Comparison of ENCODE assay signal across 27 mouse cellular contexts in genomic region chr7:44551731-44552130, GRCm38 (mm10). TPM values are rescaled to one million over a fixed set of nuclear protein-coding genes. Genes with fewer than 3 reads are reported as not detected.
A peak's percentile ranks its signal among the peaks of the same experiment; 100 is the strongest.
DNase-seq lines count a peak whose midpoint lies in the region; ATAC-seq and TF ChIP-seq lines count a peak whose summit lies in the region.
"Had no signal": no experiment of that assay in that cellular context is flagged by ENCODE, and none has a peak within 500 bp of the region (broad histone marks: within the 10 kb centered on the region; RNA-seq: fewer than 3 reads in every experiment).

No protein-coding gene starts in this region.

- no peak overlapping the region for H3K4me2 ChIP-seq in forebrain, embryonic 12.5 days
- no peak overlapping the region for H3K4me2 ChIP-seq in midbrain, embryonic 16.5 days (ENCODE audit: low read length)

- H3K36me3 ChIP-seq in forebrain, embryonic 10.5 days (replicated peaks): peaks cover 38% of the 10 kb centered on the region
- H3K36me3 ChIP-seq in forebrain, embryonic 12.5 days (replicated peaks): peaks cover 29% of the 10 kb centered on the region
- H3K36me3 ChIP-seq in midbrain, embryonic 10.5 days: peaks cover 38% of the 10 kb centered on the region
- peaks cover 4% of the 10 kb centered on the region; the same call in 1 of the 2 replicates for H3K36me3 ChIP-seq in midbrain, embryonic 16.5 days (ENCODE audit: control insufficient read depth, insufficient read depth, low read length)

- no peak for ATAC-seq in forebrain, embryonic 12.5 days (ENCODE audit: low FRiP score)
- ATAC-seq in midbrain, embryonic 16.5 days: no peak
- ATAC-seq: forebrain, embryonic 16.5 days; lung, postnatal 0 days; midbrain, embryonic 13.5 days; Patski had no signal

- no peaks in the 10 kb centered on the region for H3K27me3 ChIP-seq in forebrain, embryonic 10.5 days (ENCODE audit: poor library complexity, severe bottlenecking)
- peaks cover 4% of the 10 kb centered on the region; the same call in 1 of the 2 replicates for H3K27me3 ChIP-seq in forebrain, embryonic 12.5 days
- no peaks in the 10 kb centered on the region for H3K27me3 ChIP-seq in midbrain, embryonic 10.5 days (ENCODE audit: low read depth, poor library complexity, severe bottlenecking)
- H3K27me3 ChIP-seq in midbrain, embryonic 16.5 days (ENCODE audit: control insufficient read depth, insufficient read depth, low read depth, low read length): no peaks in the 10 kb centered on the region
- H3K27me3 ChIP-seq: limb, embryonic 13.5 days; Patski had no signal

- peaks cover under 1% of the 10 kb centered on the region; the same call in 1 of the 2 replicates for H3K9me3 ChIP-seq in forebrain, embryonic 10.5 days
- H3K9me3 ChIP-seq in forebrain, embryonic 12.5 days: no peaks in the 10 kb centered on the region
- H3K9me3 ChIP-seq in midbrain, embryonic 10.5 days (replicated peaks): peaks cover under 1% of the 10 kb centered on the region; the same call in 1 of the 2 replicates
- no peaks in the 10 kb centered on the region for H3K9me3 ChIP-seq in midbrain, embryonic 16.5 days (replicated peaks; ENCODE audit: control insufficient read depth, low read length, poor library complexity, severe bottlenecking)
- H3K9me3 ChIP-seq: heart, embryonic 12.5 days; hindbrain, embryonic 13.5 days; limb, embryonic 13.5 days; midbrain, embryonic 13.5 days had no signal

- no peak for TF ChIP-seq POLR2A in lung, adult 2 months (IDR thresholded peaks at IDR 0.05; ENCODE audit: borderline replicate concordance, extremely low read depth, low read depth, low read length)

- no peak overlapping the region for H3K9ac ChIP-seq in forebrain, embryonic 12.5 days
- H3K9ac ChIP-seq in midbrain, embryonic 16.5 days (ENCODE audit: low read depth, low read length): no peak overlapping the region
- H3K9ac ChIP-seq: heart, embryonic 12.5 days; hindbrain, embryonic 13.5 days; limb, embryonic 13.5 days; liver, embryonic 14.5 days had no signal

- no peak overlapping the region for H3K27ac ChIP-seq in forebrain, embryonic 10.5 days
- no peak overlapping the region for H3K27ac ChIP-seq in forebrain, embryonic 12.5 days
- no peak overlapping the region for H3K27ac ChIP-seq in midbrain, embryonic 10.5 days (replicated peaks)
- no peak overlapping the region for H3K27ac ChIP-seq in midbrain, embryonic 16.5 days (ENCODE audit: low read length)
- H3K27ac ChIP-seq: hindbrain, embryonic 13.5 days; limb, embryonic 13.5 days; liver, embryonic 14.5 days; midbrain, embryonic 13.5 days had no signal

- TF ChIP-seq CTCF in lung, adult 2 months (IDR thresholded peaks at IDR 0.05; ENCODE audit: insufficient read depth, low read length): no peak

- peaks cover 39% of the 10 kb centered on the region for H3K4me1 ChIP-seq in forebrain, embryonic 10.5 days
- H3K4me1 ChIP-seq in forebrain, embryonic 12.5 days: peaks cover 26% of the 10 kb centered on the region
- peaks cover 38% of the 10 kb centered on the region for H3K4me1 ChIP-seq in midbrain, embryonic 10.5 days
- H3K4me1 ChIP-seq in midbrain, embryonic 16.5 days (ENCODE audit: control insufficient read depth, insufficient read depth, low read length): peaks cover 23% of the 10 kb centered on the region
- no peaks in the 10 kb centered on the region; the same call in 1 of the 2 replicates for H3K4me1 ChIP-seq in lung, adult 2 months (ENCODE audit: control insufficient read depth, insufficient read depth, low read length)

- DNase-seq in forebrain, embryonic 10.5 days (ENCODE audit: extremely low spot score, low spot score): no peak
- DNase-seq in midbrain, embryonic 10.5 days (ENCODE audit: low spot score): no peak
- peak; percentile 61 for DNase-seq in ES-CJ7 (ENCODE audit: low read depth, low spot score)
- DNase-seq in cerebellum, postnatal 10 days: peak; percentile 47 to 51
- no peak for DNase-seq in lung, adult 2 months
- DNase-seq in ovary, postnatal 10 days (ENCODE audit: low spot score): no peak
- DNase-seq: adrenal gland, postnatal 14 days; B cell, adult 2 months; heart, postnatal 14 days; kidney, postnatal 36 days; layer of hippocampus, adult 9-11 months; thymus, adult 2 months had no signal

- WGBS in forebrain, embryonic 10.5 days: 79% methylated on average over 22 of the region's 22 CpGs
- 83% methylated on average over 22 of the region's 22 CpGs for whole genome bisulfite sequencing in forebrain, embryonic 12.5 days
- WGBS in midbrain, embryonic 10.5 days: 82% methylated on average over 22 of the region's 22 CpGs
- 81% methylated on average over 22 of the region's 22 CpGs for WGBS in midbrain, embryonic 16.5 days
- WGBS in lung, adult 2 months: 85% methylated on average over 22 of the region's 22 CpGs

- 0 out of 2 replicates have a peak overlapping the region, but pooled peaks have one; percentile 89 for H3K4me3 ChIP-seq in forebrain, embryonic 10.5 days
- no peak overlapping the region for H3K4me3 ChIP-seq in forebrain, embryonic 12.5 days (replicated peaks)
- H3K4me3 ChIP-seq in midbrain, embryonic 10.5 days: peak overlapping the region; percentile 79; the same call in 1 of the 2 replicates
- no peak overlapping the region for H3K4me3 ChIP-seq in midbrain, embryonic 16.5 days (ENCODE audit: low read depth, low read length)
- H3K4me3 ChIP-seq in lung, adult 2 months (replicated peaks; ENCODE audit: extremely low read depth, low read depth, low read length): no peak overlapping the region
- H3K4me3 ChIP-seq: limb, embryonic 13.5 days; midbrain, embryonic 13.5 days had no signal

RNA-seq across cellular contexts. Expression of gene Nr1h2, which starts 2.0 kb away (rescaled TPM):
- polyA plus RNA-seq in forebrain, embryonic 10.5 days (2016; fragmentation: Nextera tagmentation; extraction: Ambion mirVana): 74.6 and 76.2 TPM in 2 replicates
- 72.7 and 73.5 TPM in 2 replicates for polyA plus RNA-seq in forebrain, embryonic 12.5 days (2016; fragmentation: Nextera tagmentation; extraction: Ambion mirVana)
- 82.8 and 84.2 TPM in 2 replicates for polyA plus RNA-seq in midbrain, embryonic 10.5 days (2016; fragmentation: Nextera tagmentation; extraction: Ambion mirVana)
- 54.1 and 58.1 TPM in 2 replicates for polyA plus RNA-seq in midbrain, embryonic 16.5 days (2015; fragmentation: Nextera tagmentation; extraction: Ambion mirVana)
- 194 and 216 TPM in 2 replicates for polyA plus RNA-seq in lung, adult 2 months (2012; rRNA removed)

RNA-seq across cellular contexts. Expression of gene Pold1, which starts 3.1 kb away (rescaled TPM):
- polyA plus RNA-seq in forebrain, embryonic 10.5 days (2016; fragmentation: Nextera tagmentation; extraction: Ambion mirVana): 190 and 195 TPM in 2 replicates
- polyA plus RNA-seq in forebrain, embryonic 12.5 days (2016; fragmentation: Nextera tagmentation; extraction: Ambion mirVana): 111 and 126 TPM in 2 replicates
- polyA plus RNA-seq in midbrain, embryonic 10.5 days (2016; fragmentation: Nextera tagmentation; extraction: Ambion mirVana): 168 and 179 TPM in 2 replicates
- 19.4 and 20.1 TPM in 2 replicates for polyA plus RNA-seq in midbrain, embryonic 16.5 days (2015; fragmentation: Nextera tagmentation; extraction: Ambion mirVana)
- 34.3 and 38.3 TPM in 2 replicates for polyA plus RNA-seq in lung, adult 2 months (2012; rRNA removed)

RNA-seq across cellular contexts. Expression of gene Spib, which starts 19.9 kb away (rescaled TPM):
- polyA plus RNA-seq in forebrain, embryonic 10.5 days (2016; fragmentation: Nextera tagmentation; extraction: Ambion mirVana): not detected in 2 replicates
- not detected in 2 replicates for polyA plus RNA-seq in forebrain, embryonic 12.5 days (2016; fragmentation: Nextera tagmentation; extraction: Ambion mirVana)
- not detected in 2 replicates for polyA plus RNA-seq in midbrain, embryonic 10.5 days (2016; fragmentation: Nextera tagmentation; extraction: Ambion mirVana)
- polyA plus RNA-seq in midbrain, embryonic 16.5 days (2015; fragmentation: Nextera tagmentation; extraction: Ambion mirVana): not detected in 2 replicates
- polyA plus RNA-seq in lung, adult 2 months (2012; rRNA removed): 11.2 and 11.7 TPM in 2 replicates
- polyA plus RNA-seq: forebrain, embryonic 16.5 days; heart, embryonic 12.5 days; hindbrain, embryonic 13.5 days; kidney, embryonic 14.5 days; midbrain, embryonic 13.5 days; neural tube, embryonic 14.5 days; stomach, embryonic 14.5 days had no signal

RNA-seq across cellular contexts. Expression of gene Napsa, which starts 20.4 kb away (rescaled TPM):
- polyA plus RNA-seq in forebrain, embryonic 10.5 days (2016; fragmentation: Nextera tagmentation; extraction: Ambion mirVana): 0.29 and 0.48 TPM in 2 replicates
- 0.38 and 0.51 TPM in 2 replicates for polyA plus RNA-seq in forebrain, embryonic 12.5 days (2016; fragmentation: Nextera tagmentation; extraction: Ambion mirVana)
- 0.36 and 0.42 TPM in 2 replicates for polyA plus RNA-seq in midbrain, embryonic 10.5 days (2016; fragmentation: Nextera tagmentation; extraction: Ambion mirVana)
- polyA plus RNA-seq in midbrain, embryonic 16.5 days (2015; fragmentation: Nextera tagmentation; extraction: Ambion mirVana): 0.77 and 1.9 TPM in 2 replicates
- polyA plus RNA-seq in lung, adult 2 months (2012; rRNA removed): 576 and 610 TPM in 2 replicates
- polyA plus RNA-seq: heart, embryonic 12.5 days; myocyte had no signal

RNA-seq across cellular contexts. Expression of gene Mybpc2, which starts 27.3 kb away (rescaled TPM):
- 0.06 and 0.12 TPM in 2 replicates for polyA plus RNA-seq in forebrain, embryonic 10.5 days (2016; fragmentation: Nextera tagmentation; extraction: Ambion mirVana)
- polyA plus RNA-seq in forebrain, embryonic 12.5 days (2016; fragmentation: Nextera tagmentation; extraction: Ambion mirVana): 0.13 and 0.17 TPM in 2 replicates
- 0.05 and 0.20 TPM in 2 replicates for polyA plus RNA-seq in midbrain, embryonic 10.5 days (2016; fragmentation: Nextera tagmentation; extraction: Ambion mirVana)
- polyA plus RNA-seq in midbrain, embryonic 16.5 days (2015; fragmentation: Nextera tagmentation; extraction: Ambion mirVana): 0.16 and 0.17 TPM in 2 replicates
- polyA plus RNA-seq in lung, adult 2 months (2012; rRNA removed): 1.0 and 10.5 TPM in 2 replicates
- polyA plus RNA-seq: brain, embryonic 14.5 days; liver, embryonic 14.5 days had no signal

Comparison
In these comparisons a context has a peak if more than half of its experiments do, and no peak if none do; other contexts are left out.
1. H3K4me3 ChIP-seq: peak in forebrain, embryonic 10.5 days (single experiment) and midbrain, embryonic 10.5 days (single experiment); none in forebrain, embryonic 12.5 days (single experiment), midbrain, embryonic 16.5 days (single experiment) and lung, adult 2 months (single experiment).
2. DNase-seq: peak in ES-CJ7 (single experiment) and cerebellum, postnatal 10 days (2 of 2); none in forebrain, embryonic 10.5 days (single experiment), midbrain, embryonic 10.5 days (single experiment), lung, adult 2 months (single experiment) and ovary, postnatal 10 days (single experiment).
3. RNA of gene Spib, which starts 19.9 kb away (polyA plus RNA-seq): 11.2 to 11.7 TPM in lung, adult 2 months; not detected in midbrain, embryonic 10.5 days, not detected in forebrain, embryonic 10.5 days, not detected in forebrain, embryonic 12.5 days and not detected in midbrain, embryonic 16.5 days; every median in the first group is over 10 times any median in the second.